Mouse (Mus musculus) spleen, postnatal 10 days (tissue): ENCODE measurements around the gene Flot2.

Source experiments
- DNase-seq, 2 experiments: peaks; one replicate each; pipeline ENCODE4 v3.0.0; 2021 to 2022; ENCODE audit warnings: low spot score in 2 of 2

Flot2 gene

DNA sequence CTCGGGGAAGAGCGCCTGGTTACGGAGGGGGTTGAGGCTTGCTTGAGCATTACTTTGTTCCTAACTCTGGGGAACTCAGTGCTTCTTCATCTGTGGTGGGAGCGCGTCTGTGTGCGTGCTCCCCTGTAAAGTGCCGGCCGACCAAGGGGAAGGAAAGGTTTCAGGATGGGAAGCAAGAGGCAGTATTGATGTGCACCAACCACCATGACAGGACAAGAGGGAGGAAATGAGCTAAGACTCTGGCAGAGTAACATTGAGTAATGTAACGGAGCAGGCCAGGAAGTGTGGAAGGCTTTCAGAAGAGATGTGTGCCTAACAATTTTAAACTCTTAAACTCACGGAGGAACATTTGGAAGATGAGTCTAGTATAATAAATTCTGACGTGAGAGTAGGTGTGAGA is 63.0 kb downstream of the Flot2 start:
- DNase-seq, result no peak

DNA sequence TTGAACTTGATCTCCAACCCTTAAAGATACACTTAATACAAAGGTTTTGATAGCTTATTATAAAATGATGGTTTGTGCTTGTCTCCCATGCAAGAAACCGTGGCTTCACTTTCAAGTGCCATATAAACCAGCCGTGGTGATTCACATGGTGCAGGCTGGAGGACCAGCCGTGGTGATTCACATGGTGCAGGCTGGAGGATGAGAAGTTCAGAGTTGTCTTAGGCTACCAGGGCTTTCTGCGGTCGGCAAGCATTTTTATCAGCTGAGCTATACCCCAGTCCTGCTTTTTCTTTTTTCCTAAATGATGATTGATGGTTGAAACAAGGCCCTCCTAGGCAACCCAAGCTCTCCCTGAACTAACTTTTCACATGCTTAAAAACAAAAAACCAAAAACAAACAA is 64.4 kb downstream of the Flot2 start:
- DNase-seq, result no peak

DNA sequence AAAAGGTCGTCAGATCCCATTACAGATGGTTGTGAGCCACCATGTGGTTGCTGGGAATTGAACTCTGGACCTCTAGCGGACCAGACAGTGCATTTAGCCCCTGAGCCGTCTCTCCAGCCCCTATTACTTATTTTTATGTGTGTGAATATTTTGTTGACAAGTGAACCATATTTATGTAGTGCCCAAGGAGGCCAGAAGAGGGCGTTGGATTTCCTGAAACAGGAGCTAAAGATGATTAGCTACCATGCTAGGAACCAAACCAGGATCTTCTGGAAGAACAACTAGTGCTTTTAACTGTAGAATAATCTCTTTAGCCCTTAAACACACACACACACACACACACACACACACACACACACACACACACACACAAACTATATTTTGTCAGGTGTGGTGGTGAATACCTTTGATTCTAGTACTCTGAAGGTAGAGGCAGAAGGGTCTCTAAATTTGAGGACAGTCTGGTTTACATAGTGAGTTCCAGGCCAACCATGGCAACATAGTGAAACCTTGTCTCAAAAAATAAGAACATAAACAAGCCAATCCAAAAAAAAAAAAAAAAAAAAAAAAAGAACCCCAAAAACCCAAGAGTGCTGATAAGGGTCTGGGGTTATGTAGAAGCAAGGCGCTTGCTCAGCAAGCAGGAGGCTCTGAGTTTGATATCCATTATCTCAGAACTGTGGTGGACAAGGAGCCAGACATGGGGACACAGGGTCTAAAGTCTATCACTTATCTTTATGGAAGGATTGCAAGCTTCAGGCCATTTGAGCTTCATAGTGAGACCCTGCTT is 65.4 kb downstream of the Flot2 start:
- DNase-seq, result peak; percentile 40 to 76

DNA sequence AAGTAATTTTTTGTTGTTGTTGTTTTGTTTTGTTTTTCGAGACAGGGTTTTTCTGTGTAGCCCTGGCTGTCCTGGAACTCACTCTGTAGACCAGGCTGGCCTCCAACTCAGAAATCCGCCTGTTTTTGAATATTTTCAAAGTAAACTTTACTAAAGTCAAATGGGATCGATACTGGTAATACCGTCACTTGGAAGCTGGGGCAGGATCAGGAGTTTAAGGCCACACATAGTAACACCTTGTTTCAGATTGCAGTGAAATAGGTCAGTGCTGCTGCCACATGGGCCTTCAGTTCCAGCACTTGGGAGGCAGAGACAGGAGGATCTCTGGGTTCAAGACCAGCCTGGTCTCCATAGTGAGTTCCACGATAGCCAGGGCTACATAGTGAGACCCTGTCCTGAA is 66.8 kb downstream of the Flot2 start:
- no peak for DNase-seq
